Mouse (Mus musculus) spleen, adult 2 months (tissue): ENCODE measurements around the gene Slc13a2. TPM values are rescaled to one million over a fixed set of nuclear protein-coding genes. Genes with fewer than 3 reads are reported as not detected.

Experiments used
- DNase-seq, 2 experiments: peaks; one replicate each; pipeline versions ENCODE4 v3.0.0 to v3.0.0-alpha.2; 2012 to 2021; ENCODE audit warnings: low spot score in 2 of 2, low read depth in 1 of 2
- H3K27ac ChIP-seq: fragments of 200-500 bp; 2 replicates; pipeline ENCODE4 v1.5.1; 2012; ENCODE audit warnings: low read length, inconsistent platforms; ENCODE audit not compliant: insufficient read depth
- H3K27me3 ChIP-seq: fragments of 200-500 bp; 2 replicates; pipeline ENCODE4 v1.6.1; 2012; ENCODE audit warnings: mild to moderate bottlenecking, moderate library complexity, low read length, inconsistent platforms; ENCODE audit not compliant: control insufficient read depth, insufficient read depth
- H3K36me3 ChIP-seq: fragments of 200-500 bp; 2 replicates; pipeline ENCODE4 v1.6.1; 2012; ENCODE audit warnings: mild to moderate bottlenecking, low read length, inconsistent platforms; ENCODE audit not compliant: control insufficient read depth, insufficient read depth
- H3K4me1 ChIP-seq: fragments of 200-500 bp; 2 replicates; pipeline ENCODE4 v1.6.1; 2011; ENCODE audit warnings: inconsistent platforms; ENCODE audit not compliant: control insufficient read depth, insufficient read depth, insufficient read length
- H3K4me3 ChIP-seq: fragments of 200-500 bp; 2 replicates; pipeline ENCODE4 v1.5.1; 2011; ENCODE audit warnings: mild to moderate bottlenecking, inconsistent platforms; ENCODE audit not compliant: insufficient read depth, insufficient read length; ENCODE audit errors: extremely low read depth
- CTCF ChIP-seq: fragments of 200-500 bp; IDR thresholded peaks from 2 replicates; pipeline ENCODE4 v1.5.1; 2011; ENCODE audit warnings: mild to moderate bottlenecking, inconsistent platforms; ENCODE audit not compliant: insufficient read depth, insufficient read length, insufficient replicate concordance; ENCODE audit errors: extremely low read depth
- POLR2A ChIP-seq: fragments of 200-500 bp; IDR thresholded peaks from 2 replicates; pipeline ENCODE4 v1.6.1; 2011; ENCODE audit warnings: low read depth, low read length, inconsistent platforms
- WGBS: fragments of 180-500 bp; shearing (Covaris S2); methylation state at CpG from one replicate; pipeline ENCODE4 v1.1.7; 2018; 5-methylcytosine and 5-hydroxymethylcytosine counted together
- polyA plus RNA-seq: library from polyadenylated mRNA; depleted of rRNA; stranded (reverse); fragments of >200 nt; gene quantifications from 2 replicates; pipeline ENCODE4 v1.2.3, GENCODE M21; 2012; rRNA removed

The Slc13a2 gene
- polyA plus RNA-seq, 1 experiment, result 0.28 TPM

- H3K36me3 ChIP-seq, result no peaks in the 10 kb centered on the region
- peaks cover 12% of the 10 kb centered on the region; the same call in 1 of the 2 replicates for H3K4me1 ChIP-seq
- TF ChIP-seq CTCF (peak; percentile 79; the same call in 1 of the 2 replicates), POLR2A (no peak)
- H3K27me3 ChIP-seq, result no peaks in the 10 kb centered on the region
- 41% methylated on average over 4 of the region's 4 CpGs for WGBS
- DNase-seq, result peak; percentile 36 to 67
- H3K27ac ChIP-seq, result no peak overlapping the region
- H3K4me3 ChIP-seq, result no peak overlapping the region
These were observed 66.4 kb downstream of the Slc13a2 start for GRCm38 (mm10) chr11:78355471-78356238.

GRCm38 (mm10) chr11:78354905-78355304, 67.1 kb downstream of the Slc13a2 start:
- Histone ChIP-seq H3K4me3 (no peak overlapping the region), H3K27me3 (no peaks in the 10 kb centered on the region), H3K36me3 (no peaks in the 10 kb centered on the region), H3K27ac (no peak overlapping the region), H3K4me1 (peaks cover 13% of the 10 kb centered on the region; the same call in 1 of the 2 replicates)
- no peak for DNase-seq
- 85% methylated on average over 6 of the region's 6 CpGs for WGBS
- no peak for TF ChIP-seq CTCF
- no peak for TF ChIP-seq POLR2A

DNA sequence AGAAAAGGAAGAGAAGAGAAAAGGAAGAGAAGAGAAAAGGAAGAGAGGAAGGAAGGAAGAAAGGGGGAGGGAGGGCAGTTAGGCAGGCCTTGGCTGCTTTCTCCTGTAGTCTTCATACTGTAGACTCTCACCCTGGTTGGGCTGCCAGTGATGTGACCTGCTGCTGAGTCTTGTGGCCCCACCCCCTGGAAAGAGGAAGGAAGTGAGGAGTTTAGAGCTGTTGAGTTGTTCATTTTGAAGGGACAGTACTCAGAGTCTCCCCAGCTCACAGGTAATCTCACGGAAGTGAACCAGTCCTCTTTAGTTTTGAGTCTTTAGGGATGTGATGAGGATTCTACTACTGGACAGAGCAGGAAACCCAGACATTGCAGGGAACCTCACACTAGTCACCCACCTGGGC, 68.9 kb downstream of the Slc13a2 start:
- Histone ChIP-seq H3K4me3 (no peak overlapping the region), H3K36me3 (no peaks in the 10 kb centered on the region), H3K27me3 (no peaks in the 10 kb centered on the region), H3K27ac (peak overlapping the region; percentile 77), H3K4me1 (peaks cover 25% of the 10 kb centered on the region; the same call in 1 of the 2 replicates)
- TF ChIP-seq POLR2A (no peak), CTCF (no peak)
- WGBS, result 20% methylated on average over 1 of the region's 1 CpGs
- peak in 1 of 2 experiments; percentile 71 for DNase-seq

- no peak for DNase-seq
- H3K27ac ChIP-seq, result peak overlapping the region; percentile 75
- no peak for TF ChIP-seq CTCF
- no peak for TF ChIP-seq POLR2A
- peaks cover 49% of the 10 kb centered on the region for H3K4me1 ChIP-seq
- no peaks in the 10 kb centered on the region for H3K27me3 ChIP-seq
- no peaks in the 10 kb centered on the region for H3K36me3 ChIP-seq
- WGBS, result 72% methylated on average over 4 of the region's 4 CpGs
- H3K4me3 ChIP-seq, result no peak overlapping the region
These were observed 72.3 kb downstream of the Slc13a2 start for GRCm38 (mm10) chr11:78349441-78350358.

DNA sequence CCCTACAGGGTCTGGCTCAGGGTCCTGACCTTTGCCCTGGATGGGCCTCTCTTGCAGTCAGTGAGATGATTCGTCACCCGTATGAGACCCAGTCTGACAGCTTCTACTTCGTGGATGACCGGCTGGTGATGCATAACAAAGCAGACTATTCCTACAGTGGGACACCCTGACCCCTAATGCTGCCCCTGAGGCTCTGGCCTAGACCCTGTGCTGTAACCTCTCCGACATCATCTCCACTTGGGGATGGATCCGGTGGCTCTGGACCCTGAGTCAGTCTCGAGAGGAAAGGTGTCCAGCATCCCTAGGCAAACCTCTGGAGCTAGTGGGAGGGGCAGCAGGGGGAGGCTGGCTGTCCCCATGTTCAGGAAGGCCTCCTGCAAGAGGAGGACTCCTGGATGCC, 73.5 kb downstream of the Slc13a2 start:
- H3K4me3 ChIP-seq, result no peak overlapping the region
- H3K4me1 ChIP-seq, result peaks cover 57% of the 10 kb centered on the region
- TF ChIP-seq POLR2A (no peak), CTCF (no peak)
- 85% methylated on average over 7 of the region's 7 CpGs for whole genome bisulfite sequencing
- DNase-seq, result no peak
- no peaks in the 10 kb centered on the region for H3K36me3 ChIP-seq
- peak overlapping the region; percentile 75 for H3K27ac ChIP-seq
- H3K27me3 ChIP-seq, result no peaks in the 10 kb centered on the region

GRCm38 (mm10) chr11:78347908-78348307, 74.1 kb downstream of the Slc13a2 start:
- Histone ChIP-seq H3K27ac (0 out of 2 replicates have a peak overlapping the region, but pooled peaks have one; percentile 51), H3K27me3 (no peaks in the 10 kb centered on the region), H3K4me1 (peaks cover 53% of the 10 kb centered on the region), H3K4me3 (no peak overlapping the region), H3K36me3 (no peaks in the 10 kb centered on the region)
- DNase-seq, result no peak
- 76% methylated on average over 9 of the region's 9 CpGs for WGBS
- TF ChIP-seq CTCF (no peak), POLR2A (no peak)

Other genes with a start within 250 kb of the Slc13a2 start
- 17.6 and 20.4 TPM in 2 replicates for gene Nek8, start 245.5 kb downstream of the Slc13a2 start, polyA plus RNA-seq
- 10.4 and 16.9 TPM in 2 replicates for gene Tlcd1, start 245.5 kb downstream of the Slc13a2 start, polyA plus RNA-seq
- 126 and 169 TPM in 2 replicates for gene Rpl23a, start 238.6 kb downstream of the Slc13a2 start, polyA plus RNA-seq
- gene Rab34, start 233.8 kb downstream of the Slc13a2 start, polyA plus RNA-seq, result 10.8 and 15.6 TPM in 2 replicates
- 0.19 and 0.20 TPM in 2 replicates for gene Proca1, start 228.8 kb downstream of the Slc13a2 start, polyA plus RNA-seq
- gene Sdf2, start 176.5 kb downstream of the Slc13a2 start, polyA plus RNA-seq, result 59.1 and 60.7 TPM in 2 replicates
- 20.2 and 20.6 TPM in 2 replicates for gene Supt6, start 176.2 kb downstream of the Slc13a2 start, polyA plus RNA-seq
- 41.4 and 46.3 TPM in 2 replicates for gene 2610507B11Rik, start 160.5 kb downstream of the Slc13a2 start, polyA plus RNA-seq
- 0.22 and 0.32 TPM in 2 replicates for gene BC030499, start 131.4 kb downstream of the Slc13a2 start, polyA plus RNA-seq
- 7.2 and 10.2 TPM in 2 replicates for gene Spag5, start 120.7 kb downstream of the Slc13a2 start, polyA plus RNA-seq
- gene Aldoc, start 99.2 kb downstream of the Slc13a2 start, polyA plus RNA-seq, result 3.6 and 4.4 TPM in 2 replicates
- gene Pigs, start 93.8 kb downstream of the Slc13a2 start, polyA plus RNA-seq, result 66.7 and 81.9 TPM in 2 replicates
- 66.6 and 81.6 TPM in 2 replicates for gene Unc119, start 78.7 kb downstream of the Slc13a2 start, polyA plus RNA-seq
- not detected in 2 replicates for gene Foxn1, start 35.7 kb downstream of the Slc13a2 start, polyA plus RNA-seq
- gene Slc46a1, start 43.5 kb upstream of the Slc13a2 start, polyA plus RNA-seq, result 5.5 and 6.1 TPM in 2 replicates
- gene Sarm1, start 75.5 kb upstream of the Slc13a2 start, polyA plus RNA-seq, result 0.51 and 1.0 TPM in 2 replicates
- gene Vtn, start 76.9 kb upstream of the Slc13a2 start, polyA plus RNA-seq, result 2.6 and 3.0 TPM in 2 replicates
- gene Sebox, start 81.2 kb upstream of the Slc13a2 start, polyA plus RNA-seq, result not detected in 2 replicates
- 8.7 and 9.8 TPM in 2 replicates for gene Tmem199, start 90.0 kb upstream of the Slc13a2 start, polyA plus RNA-seq
- gene Poldip2, start 90.0 kb upstream of the Slc13a2 start, polyA plus RNA-seq, result 21.0 and 22.7 TPM in 2 replicates
- 10.4 and 11.8 TPM in 2 replicates for gene Tnfaip1, start 114.1 kb upstream of the Slc13a2 start, polyA plus RNA-seq
- gene Ift20, start 114.1 kb upstream of the Slc13a2 start, polyA plus RNA-seq, result 41.7 and 44.8 TPM in 2 replicates
- 15.6 and 19.9 TPM in 2 replicates for gene Tmem97, start 128.6 kb upstream of the Slc13a2 start, polyA plus RNA-seq